Mouse (Mus musculus) liver, adult (tissue): ENCODE measurements around the gene Mybph.

ENCODE experiments used
- GATA4 ChIP-seq: IDR thresholded peaks from 2 replicates; pipeline ENCODE4 v1.6.1; 2014; ENCODE audit warnings: mild to moderate bottlenecking, low read length; ENCODE audit not compliant: insufficient replicate concordance

The Mybph gene

DNA sequence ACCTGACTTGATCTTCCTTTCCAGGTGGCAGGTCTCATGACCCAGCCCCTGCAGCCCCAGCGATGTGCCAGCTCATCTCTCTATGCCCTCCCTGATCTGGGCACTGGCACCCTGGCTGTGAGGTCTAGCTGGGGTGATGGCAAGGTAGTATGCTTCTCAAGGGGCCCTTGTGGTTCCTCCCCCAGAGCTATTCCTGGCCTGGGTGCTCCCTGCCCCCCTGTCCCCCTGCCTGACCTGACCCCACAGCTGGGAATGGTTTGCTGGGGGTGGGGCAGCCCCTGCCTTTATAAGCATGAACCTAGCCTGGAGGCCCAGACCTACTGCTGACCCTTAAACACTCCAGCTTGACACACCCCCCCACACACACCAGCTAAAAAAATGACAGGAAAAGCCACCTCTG is at the start of gene Mybph:
TSS of gene Mybph (plus strand) at position 323 of the 400 bp plus-strand sequence.
- TF ChIP-seq GATA4, result no peak

DNA sequence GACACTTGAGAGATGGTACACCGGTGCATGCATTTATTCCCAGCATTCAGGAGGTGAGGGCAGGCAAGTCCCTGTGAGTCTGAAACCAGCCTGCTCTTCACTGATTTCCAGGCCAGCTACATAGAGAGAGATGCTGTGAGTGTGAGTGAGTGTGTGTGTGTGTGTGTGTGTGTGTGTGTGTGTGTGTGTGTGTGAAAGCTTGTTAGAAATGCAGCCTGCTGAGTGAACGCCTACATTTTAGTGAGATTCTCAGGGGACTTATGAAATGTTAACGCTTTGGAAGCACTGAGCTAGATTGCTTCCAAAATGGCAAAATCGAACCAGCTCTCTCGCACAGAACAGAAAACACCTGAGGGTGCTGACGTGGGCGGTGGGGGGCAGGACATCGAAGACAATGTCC is 47.2 kb upstream of the Mybph start:
- no peak for TF ChIP-seq GATA4

- TF ChIP-seq GATA4, result no peak
Observed at GRCm38 (mm10) chr1:134150076-134150475, 43.2 kb upstream of the Mybph start.

DNA sequence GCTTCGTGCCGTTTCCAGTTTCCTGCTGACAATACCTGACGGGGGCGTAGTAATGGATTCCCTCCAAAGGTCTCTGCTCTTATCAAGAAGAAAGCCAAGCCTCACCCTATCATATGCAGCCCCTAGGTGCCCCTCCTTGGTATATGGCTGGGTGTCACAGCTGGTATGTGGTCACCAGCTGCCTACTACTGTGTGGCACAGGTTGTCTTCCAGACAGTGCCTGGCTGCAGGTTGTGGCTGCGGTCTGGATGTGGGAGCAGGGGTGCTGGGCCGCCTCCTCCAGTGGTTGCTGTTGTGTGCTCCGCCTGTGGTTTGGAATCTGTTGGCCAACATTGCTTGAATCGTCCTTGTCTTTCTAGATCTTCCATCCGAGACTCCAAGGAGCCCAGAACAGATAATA is 42.5 kb upstream of the Mybph start:
- TF ChIP-seq GATA4, result no peak

DNA sequence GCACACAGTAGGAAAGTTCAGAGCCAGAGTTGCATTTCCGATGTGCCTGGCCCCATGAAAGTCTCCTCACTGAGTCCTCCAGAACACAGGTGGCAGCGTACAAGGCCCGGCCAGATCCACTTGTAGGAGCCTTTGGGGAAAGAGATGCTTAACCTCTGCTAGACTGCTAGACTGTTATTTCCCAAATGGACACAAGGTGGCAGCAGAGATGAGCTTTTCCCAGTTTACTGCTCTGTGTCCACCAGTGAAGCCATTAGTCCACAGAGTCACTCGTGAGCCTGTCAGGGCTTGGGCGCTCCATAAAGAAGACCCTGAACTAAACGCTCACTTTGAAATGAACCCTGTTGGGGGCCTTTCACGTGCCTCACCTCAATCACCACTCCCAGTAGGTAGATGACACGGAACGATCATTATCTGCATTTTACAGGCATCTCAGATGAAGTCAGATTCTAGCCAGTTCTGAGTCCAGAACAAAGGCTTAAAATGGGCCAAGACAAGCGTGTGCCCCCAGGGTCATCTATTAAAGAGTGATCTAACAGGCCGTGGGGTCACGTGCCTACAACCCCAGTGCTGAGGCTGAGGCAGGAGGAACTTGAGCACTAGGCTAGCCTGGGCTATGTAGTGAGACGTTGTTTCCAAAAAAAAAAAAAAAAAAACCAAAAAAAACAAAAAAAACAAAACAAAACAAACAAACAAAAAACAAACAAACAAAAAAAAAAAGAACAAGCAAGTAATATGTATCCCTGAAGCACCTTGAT is 41.4 kb upstream of the Mybph start:
- TF ChIP-seq GATA4, result no peak

- no peak for TF ChIP-seq GATA4
Observed at GRCm38 (mm10) chr1:134152626-134153590, 40.3 kb upstream of the Mybph start.

- no peak for TF ChIP-seq GATA4
Observed at GRCm38 (mm10) chr1:134154121-134154520, 39.1 kb upstream of the Mybph start.

GRCm38 (mm10) chr1:134154655-134155054 is 38.6 kb upstream of the Mybph start:
- no peak for TF ChIP-seq GATA4

GRCm38 (mm10) chr1:134160404-134160803 is 32.8 kb upstream of the Mybph start:
- TF ChIP-seq GATA4, result no peak

GRCm38 (mm10) chr1:134161399-134161798 is 31.8 kb upstream of the Mybph start:
- TF ChIP-seq GATA4, result no peak

GRCm38 (mm10) chr1:134162510-134163225 is 30.6 kb upstream of the Mybph start:
- no peak for TF ChIP-seq GATA4

DNA sequence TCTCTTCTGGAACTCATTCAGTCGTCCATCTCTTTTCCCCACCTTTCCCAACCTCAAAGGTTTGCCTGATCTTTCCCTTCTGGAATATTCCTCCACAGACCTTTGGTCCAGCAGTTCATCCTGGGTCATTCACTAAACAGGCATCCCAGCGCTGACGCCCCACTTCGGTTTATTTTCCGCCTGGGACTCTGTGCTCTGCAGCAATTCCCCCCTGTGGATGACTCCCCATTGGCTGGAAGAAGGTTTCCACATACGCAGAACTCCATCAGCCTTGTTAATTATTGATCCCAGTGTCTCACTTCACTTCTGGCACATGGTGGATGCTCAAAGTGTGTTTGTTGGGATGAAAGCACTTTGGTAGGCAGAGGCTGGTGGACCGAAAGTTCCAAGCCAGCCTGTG is 29.8 kb upstream of the Mybph start:
- no peak for TF ChIP-seq GATA4

DNA sequence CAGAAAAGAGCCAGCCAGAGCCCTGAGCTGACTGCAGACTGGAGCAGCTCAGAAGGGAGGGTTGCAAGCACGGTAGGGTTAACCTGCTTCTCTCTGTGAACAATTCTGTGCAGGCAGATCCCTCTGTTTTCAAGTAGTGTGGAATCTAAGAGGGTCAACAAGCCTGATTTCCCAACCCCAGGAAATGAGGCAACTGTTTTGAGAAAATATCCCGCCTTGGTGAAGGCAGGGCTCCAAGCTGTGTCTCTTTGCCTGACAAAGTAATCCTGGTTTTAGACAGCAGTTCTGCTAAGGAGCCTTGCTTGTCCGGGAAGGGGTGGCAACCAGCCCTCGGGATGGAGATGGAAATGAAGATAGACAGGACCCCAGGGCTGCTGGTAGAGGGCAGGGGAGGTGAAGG is 28.8 kb upstream of the Mybph start:
- no peak for TF ChIP-seq GATA4

DNA sequence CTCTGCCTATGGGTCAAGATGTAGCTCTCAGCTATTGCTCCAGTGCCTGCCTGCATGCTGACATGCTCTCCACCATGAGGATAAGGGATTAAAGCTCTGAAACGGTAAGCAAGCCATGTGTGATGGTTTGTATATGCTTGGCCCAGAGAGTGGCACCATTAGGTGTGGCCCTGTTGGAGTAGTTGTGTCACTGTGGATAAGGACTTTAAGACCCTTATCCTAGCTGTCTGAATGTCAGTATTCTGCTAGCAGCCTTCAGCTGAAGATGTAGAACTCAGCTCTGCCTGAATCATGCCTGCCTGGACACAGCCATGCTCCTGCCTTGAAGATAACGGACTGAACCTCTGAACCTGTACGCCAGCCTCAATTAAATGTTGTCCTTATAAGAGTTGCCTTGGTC is 26.7 kb upstream of the Mybph start:
- no peak for TF ChIP-seq GATA4

- no peak for TF ChIP-seq GATA4
Observed at GRCm38 (mm10) chr1:134167416-134168305, 25.6 kb upstream of the Mybph start.

- TF ChIP-seq GATA4, result no peak
Observed at GRCm38 (mm10) chr1:134168567-134168966, 24.7 kb upstream of the Mybph start.
